Mouse (Mus musculus): Measurements from ENCODE around the gene Ifitm1. TPM values are rescaled to one million over a fixed set of nuclear protein-coding genes. Genes with fewer than 3 reads are reported as not detected.

Gene Ifitm1
- polyA plus RNA-seq, 1 experiment from 2014 or later: 13.4 TPM

- WGBS: 70% methylated on average over 5 of the region's 5 CpGs
- Histone ChIP-seq H3K4me3 (no peak overlapping the region), H3K27me3 (replicated peaks; ENCODE audit: low read depth, poor library complexity, severe bottlenecking) (no peaks in the 10 kb centered on the region), H3K27ac (replicated peaks) (no peak overlapping the region), H3K36me3 (replicated peaks) (no peaks in the 10 kb centered on the region), H3K4me1 (peaks cover 16% of the 10 kb centered on the region), H3K9me3 (no peaks in the 10 kb centered on the region)
- no peak for DNase-seq (ENCODE audit: low spot score)
Measured at GRCm38 (mm10) chr7:140990622-140991021, 23.6 kb downstream of the Ifitm1 start.

- no peak for DNase-seq (ENCODE audit: low spot score)
- H3K4me1 ChIP-seq: peaks cover 16% of the 10 kb centered on the region
- H3K36me3 ChIP-seq (replicated peaks): no peaks in the 10 kb centered on the region
- no peaks in the 10 kb centered on the region for H3K9me3 ChIP-seq
- WGBS: 87% methylated on average over 14 of the region's 14 CpGs
- H3K4me3 ChIP-seq: no peak overlapping the region
- H3K27me3 ChIP-seq (replicated peaks; ENCODE audit: low read depth, poor library complexity, severe bottlenecking): no peaks in the 10 kb centered on the region
- no peak overlapping the region for H3K27ac ChIP-seq (replicated peaks)
Measured at GRCm38 (mm10) chr7:140991117-140991689, 24.2 kb downstream of the Ifitm1 start.

GRCm38 (mm10) chr7:140997817-140998216, 30.8 kb downstream of the Ifitm1 start:
- H3K4me1 ChIP-seq: no peaks in the 10 kb centered on the region
- H3K4me3 ChIP-seq: no peak overlapping the region
- H3K27ac ChIP-seq (replicated peaks): no peak overlapping the region
- WGBS: 70% methylated on average over 1 of the region's 1 CpGs
- H3K9me3 ChIP-seq: no peaks in the 10 kb centered on the region
- no peak for DNase-seq (ENCODE audit: low spot score)
- H3K36me3 ChIP-seq (replicated peaks): no peaks in the 10 kb centered on the region
- H3K27me3 ChIP-seq (replicated peaks; ENCODE audit: low read depth, poor library complexity, severe bottlenecking): no peaks in the 10 kb centered on the region

- Histone ChIP-seq H3K4me3 (no peak overlapping the region), H3K27ac (replicated peaks) (no peak overlapping the region), H3K9me3 (no peaks in the 10 kb centered on the region), H3K4me1 (no peaks in the 10 kb centered on the region), H3K36me3 (replicated peaks) (no peaks in the 10 kb centered on the region), H3K27me3 (replicated peaks; ENCODE audit: low read depth, poor library complexity, severe bottlenecking) (no peaks in the 10 kb centered on the region)
- DNase-seq (ENCODE audit: low spot score): no peak
- 91% methylated on average over 11 of the region's 11 CpGs for WGBS
Measured at GRCm38 (mm10) chr7:140998853-140999700, 32.1 kb downstream of the Ifitm1 start.

- H3K27ac ChIP-seq (replicated peaks): no peak overlapping the region
- no peak overlapping the region for H3K4me3 ChIP-seq
- H3K27me3 ChIP-seq (replicated peaks; ENCODE audit: low read depth, poor library complexity, severe bottlenecking): no peaks in the 10 kb centered on the region
- no peaks in the 10 kb centered on the region for H3K9me3 ChIP-seq
- 79% methylated on average over 15 of the region's 15 CpGs for WGBS
- no peak for DNase-seq (ENCODE audit: low spot score)
- no peaks in the 10 kb centered on the region for H3K4me1 ChIP-seq
- H3K36me3 ChIP-seq (replicated peaks): no peaks in the 10 kb centered on the region
Measured at GRCm38 (mm10) chr7:141000881-141001708, 34.1 kb downstream of the Ifitm1 start.

GRCm38 (mm10) chr7:141003248-141004010, 36.4 kb downstream of the Ifitm1 start:
- H3K27me3 ChIP-seq (replicated peaks; ENCODE audit: low read depth, poor library complexity, severe bottlenecking): no peaks in the 10 kb centered on the region; the same call in 1 of the 2 replicates
- no peak overlapping the region for H3K4me3 ChIP-seq
- H3K4me1 ChIP-seq: peaks cover 3% of the 10 kb centered on the region
- no peak for DNase-seq (ENCODE audit: low spot score)
- no peak overlapping the region for H3K27ac ChIP-seq (replicated peaks)
- 83% methylated on average over 5 of the region's 5 CpGs for WGBS
- H3K36me3 ChIP-seq (replicated peaks): no peaks in the 10 kb centered on the region
- H3K9me3 ChIP-seq: no peaks in the 10 kb centered on the region

GRCm38 (mm10) chr7:141006446-141006845, 39.4 kb downstream of the Ifitm1 start:
- H3K27ac ChIP-seq (replicated peaks): no peak overlapping the region
- 92% methylated on average over 6 of the region's 6 CpGs for WGBS
- no peak for DNase-seq (ENCODE audit: low spot score)
- no peaks in the 10 kb centered on the region for H3K9me3 ChIP-seq
- no peaks in the 10 kb centered on the region for H3K36me3 ChIP-seq (replicated peaks)
- peaks cover 5% of the 10 kb centered on the region; the same call in 1 of the 2 replicates for H3K27me3 ChIP-seq (replicated peaks; ENCODE audit: low read depth, poor library complexity, severe bottlenecking)
- peaks cover 33% of the 10 kb centered on the region for H3K4me1 ChIP-seq
- no peak overlapping the region for H3K4me3 ChIP-seq

GRCm38 (mm10) chr7:141006914-141007313, 39.9 kb downstream of the Ifitm1 start:
- H3K27me3 ChIP-seq (replicated peaks; ENCODE audit: low read depth, poor library complexity, severe bottlenecking): peaks cover 5% of the 10 kb centered on the region; the same call in 1 of the 2 replicates
- H3K4me3 ChIP-seq: no peak overlapping the region
- no peaks in the 10 kb centered on the region for H3K9me3 ChIP-seq
- WGBS: 93% methylated on average over 5 of the region's 5 CpGs
- H3K4me1 ChIP-seq: peaks cover 35% of the 10 kb centered on the region
- no peak for DNase-seq (ENCODE audit: low spot score)
- no peaks in the 10 kb centered on the region for H3K36me3 ChIP-seq (replicated peaks)
- no peak overlapping the region for H3K27ac ChIP-seq (replicated peaks)

GRCm38 (mm10) chr7:141008312-141008761, 41.3 kb downstream of the Ifitm1 start:
- Histone ChIP-seq H3K27me3 (replicated peaks; ENCODE audit: low read depth, poor library complexity, severe bottlenecking) (peaks cover 5% of the 10 kb centered on the region; the same call in 1 of the 2 replicates), H3K4me3 (peak overlapping the region; percentile 47), H3K36me3 (replicated peaks) (no peaks in the 10 kb centered on the region), H3K27ac (replicated peaks) (no peak overlapping the region), H3K9me3 (no peaks in the 10 kb centered on the region), H3K4me1 (peaks cover 35% of the 10 kb centered on the region)
- DNase-seq (ENCODE audit: low spot score): peak; percentile 36
- 4% methylated on average over 7 of the region's 7 CpGs for WGBS

GRCm38 (mm10) chr7:141008938-141009660, 42.1 kb downstream of the Ifitm1 start:
- WGBS: 8% methylated on average over 20 of the region's 20 CpGs
- H3K4me3 ChIP-seq: peak overlapping the region; percentile 47
- DNase-seq (ENCODE audit: low spot score): peak; percentile 88
- no peaks in the 10 kb centered on the region for H3K9me3 ChIP-seq
- peaks cover 35% of the 10 kb centered on the region for H3K4me1 ChIP-seq
- no peaks in the 10 kb centered on the region for H3K36me3 ChIP-seq (replicated peaks)
- no peak overlapping the region for H3K27ac ChIP-seq (replicated peaks)
- peaks cover 5% of the 10 kb centered on the region; the same call in 1 of the 2 replicates for H3K27me3 ChIP-seq (replicated peaks; ENCODE audit: low read depth, poor library complexity, severe bottlenecking)

GRCm38 (mm10) chr7:141009665-141010064, 42.6 kb downstream of the Ifitm1 start:
- no peak for DNase-seq (ENCODE audit: low spot score)
- Histone ChIP-seq H3K9me3 (no peaks in the 10 kb centered on the region), H3K27me3 (replicated peaks; ENCODE audit: low read depth, poor library complexity, severe bottlenecking) (peaks cover 5% of the 10 kb centered on the region; the same call in 1 of the 2 replicates), H3K36me3 (replicated peaks) (no peaks in the 10 kb centered on the region), H3K27ac (replicated peaks) (peak overlapping the region; percentile 76; the same call in 1 of the 2 replicates), H3K4me1 (peaks cover 35% of the 10 kb centered on the region), H3K4me3 (peak overlapping the region; percentile 47)
- 89% methylated on average over 9 of the region's 9 CpGs for WGBS
